Mouse (Mus musculus): ENCODE measurements around the gene 5330417C22Rik. TPM values are rescaled to one million over a fixed set of nuclear protein-coding genes. Genes with fewer than 3 reads are reported as not detected.
"Not testable (repeated sequence)": the region's sequence is repeated elsewhere in the genome, so short reads cannot be mapped to it uniquely, and the experiment has no call there.

Gene 5330417C22Rik
- 18.8 and 21.8 TPM in 2 replicates for polyA plus RNA-seq (2014; fragmentation: Nextera tagmentation; extraction: Ambion mirVana)

DNA sequence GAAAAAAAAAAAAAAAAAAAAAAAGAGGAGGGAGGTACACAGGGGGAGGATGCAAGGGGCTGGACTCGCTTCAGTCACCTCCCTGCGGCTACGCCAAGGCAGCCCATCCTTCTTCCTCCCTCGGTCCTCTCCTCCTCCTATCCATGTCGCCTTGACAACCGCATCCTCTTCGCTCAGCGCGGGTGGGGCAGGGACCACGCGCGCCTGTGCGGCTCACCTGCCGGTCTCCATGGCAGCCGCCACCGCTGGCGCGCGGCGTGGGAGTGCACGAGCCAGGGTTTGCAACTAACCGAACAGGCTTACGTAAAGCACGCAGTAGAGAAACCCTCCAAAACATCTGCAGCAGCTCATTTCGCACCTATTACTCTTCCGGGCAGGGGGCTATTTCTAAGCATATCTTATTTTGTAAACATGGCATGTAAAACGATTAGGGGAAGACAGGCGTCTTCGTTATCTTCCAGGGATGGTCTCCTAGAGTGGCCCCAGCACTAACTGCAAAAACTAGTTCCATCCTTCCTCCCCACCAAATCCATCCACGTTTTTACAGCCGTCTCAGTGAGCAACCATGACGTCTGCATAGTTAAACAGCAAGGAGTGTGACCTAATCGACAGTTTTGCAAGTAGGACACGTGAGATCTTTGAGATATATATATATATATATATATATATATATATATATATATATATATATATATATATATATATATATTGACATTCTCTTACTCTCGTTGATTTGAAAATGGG lies at the start of gene 5330417C22Rik:
Gene 5330417C22Rik, minus strand, starts transcription at position 20 of the 744 bp plus-strand sequence.
- DNase-seq (peak; percentile 92), ATAC-seq (ENCODE audit: low FRiP score, low TSS enrichment) (peak; percentile 93)
- WGBS = under 1% methylated on average over 35 of the region's 35 CpGs
- Histone ChIP-seq H3K4me1 (ENCODE audit: control insufficient read depth, insufficient read depth, low read length) (peaks cover 12% of the 10 kb centered on the region; the same call in 1 of the 2 replicates), H3K36me3 (ENCODE audit: control insufficient read depth, insufficient read depth, low read length) (no peaks in the 10 kb centered on the region), H3K9ac (replicated peaks; ENCODE audit: low read length) (peak within 1 kb of the TSS; percentile 58), H3K27ac (replicated peaks; ENCODE audit: low read depth, low read length) (peak within 1 kb of the TSS; percentile 81), H3K4me2 (ENCODE audit: low read length) (peak within 1 kb of the TSS; percentile 85), H3K4me3 (replicated peaks; ENCODE audit: low read depth, low read length) (peak within 1 kb of the TSS; percentile 44), H3K9me3 (ENCODE audit: control insufficient read depth, low read length) (no peaks in the 10 kb centered on the region), H3K27me3 (ENCODE audit: control insufficient read depth, insufficient read depth, low read length) (no peaks in the 10 kb centered on the region)

DNA sequence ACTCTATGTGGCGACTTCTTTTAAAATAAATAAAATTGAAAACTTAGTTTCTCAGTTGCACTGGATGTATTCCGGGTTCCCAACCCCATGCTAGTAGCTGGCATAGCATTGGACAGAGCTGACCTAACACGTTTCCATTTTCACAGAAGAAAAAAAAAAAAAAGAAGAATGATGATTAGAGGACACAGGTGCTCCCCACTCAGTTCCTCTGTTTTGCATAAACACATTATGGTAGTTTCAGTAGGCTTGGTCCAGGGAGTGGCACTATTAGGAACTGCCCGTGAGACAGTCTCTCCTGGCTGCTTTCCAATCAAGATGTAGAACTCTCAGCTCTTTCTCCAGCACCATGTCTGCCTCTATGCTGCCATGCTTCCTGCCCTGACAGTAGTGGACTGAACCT lies 48.2 kb upstream of the 5330417C22Rik start:
- Histone ChIP-seq H3K9ac (replicated peaks; ENCODE audit: low read length) (no peak overlapping the region), H3K4me3 (replicated peaks; ENCODE audit: low read depth, low read length) (no peak overlapping the region), H3K4me2 (ENCODE audit: low read length) (no peak overlapping the region), H3K27ac (replicated peaks; ENCODE audit: low read depth, low read length) (no peak overlapping the region), H3K27me3 (ENCODE audit: control insufficient read depth, insufficient read depth, low read length) (no peaks in the 10 kb centered on the region), H3K4me1 (ENCODE audit: control insufficient read depth, insufficient read depth, low read length) (no peaks in the 10 kb centered on the region), H3K9me3 (ENCODE audit: control insufficient read depth, low read length) (no peaks in the 10 kb centered on the region), H3K36me3 (ENCODE audit: control insufficient read depth, insufficient read depth, low read length) (no peaks in the 10 kb centered on the region)
- DNase-seq = no peak
- 89% methylated on average over 4 of the region's 4 CpGs for WGBS
- no peak for ATAC-seq (ENCODE audit: low FRiP score, low TSS enrichment)

DNA sequence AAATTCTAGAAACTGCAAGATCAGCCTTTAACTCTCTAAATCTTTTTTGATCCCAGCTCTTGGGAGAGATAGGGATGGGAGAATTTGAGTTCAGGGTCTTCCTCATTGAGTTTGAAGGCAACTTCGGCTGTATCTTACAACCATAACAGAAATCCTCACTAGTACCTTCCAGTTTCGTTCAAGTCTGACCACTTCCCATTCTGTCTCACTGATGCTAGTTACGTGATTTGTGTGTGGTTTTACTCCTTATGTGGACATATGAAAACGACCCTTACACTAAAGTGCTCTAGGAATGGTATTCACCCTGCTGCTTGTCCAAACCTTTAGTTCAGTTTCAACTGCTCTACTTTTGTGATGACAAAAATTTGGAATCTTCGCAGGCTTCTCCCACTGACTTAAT lies 37.7 kb upstream of the 5330417C22Rik start:
- H3K4me1 ChIP-seq (ENCODE audit: control insufficient read depth, insufficient read depth, low read length) = peaks cover 21% of the 10 kb centered on the region
- H3K4me2 ChIP-seq (ENCODE audit: low read length) = peak overlapping the region; percentile 72
- H3K27ac ChIP-seq (replicated peaks; ENCODE audit: low read depth, low read length) = no peak overlapping the region
- no peak overlapping the region for H3K4me3 ChIP-seq (replicated peaks; ENCODE audit: low read depth, low read length)
- no peaks in the 10 kb centered on the region for H3K9me3 ChIP-seq (ENCODE audit: control insufficient read depth, low read length)
- no peaks in the 10 kb centered on the region for H3K27me3 ChIP-seq (ENCODE audit: control insufficient read depth, insufficient read depth, low read length)
- DNase-seq (no peak), ATAC-seq (ENCODE audit: low FRiP score, low TSS enrichment) (no peak)
- H3K9ac ChIP-seq (replicated peaks; ENCODE audit: low read length) = no peak overlapping the region
- peaks cover 4% of the 10 kb centered on the region; the same call in 1 of the 2 replicates for H3K36me3 ChIP-seq (ENCODE audit: control insufficient read depth, insufficient read depth, low read length)
- 91% methylated on average over 5 of the region's 5 CpGs for WGBS

DNA sequence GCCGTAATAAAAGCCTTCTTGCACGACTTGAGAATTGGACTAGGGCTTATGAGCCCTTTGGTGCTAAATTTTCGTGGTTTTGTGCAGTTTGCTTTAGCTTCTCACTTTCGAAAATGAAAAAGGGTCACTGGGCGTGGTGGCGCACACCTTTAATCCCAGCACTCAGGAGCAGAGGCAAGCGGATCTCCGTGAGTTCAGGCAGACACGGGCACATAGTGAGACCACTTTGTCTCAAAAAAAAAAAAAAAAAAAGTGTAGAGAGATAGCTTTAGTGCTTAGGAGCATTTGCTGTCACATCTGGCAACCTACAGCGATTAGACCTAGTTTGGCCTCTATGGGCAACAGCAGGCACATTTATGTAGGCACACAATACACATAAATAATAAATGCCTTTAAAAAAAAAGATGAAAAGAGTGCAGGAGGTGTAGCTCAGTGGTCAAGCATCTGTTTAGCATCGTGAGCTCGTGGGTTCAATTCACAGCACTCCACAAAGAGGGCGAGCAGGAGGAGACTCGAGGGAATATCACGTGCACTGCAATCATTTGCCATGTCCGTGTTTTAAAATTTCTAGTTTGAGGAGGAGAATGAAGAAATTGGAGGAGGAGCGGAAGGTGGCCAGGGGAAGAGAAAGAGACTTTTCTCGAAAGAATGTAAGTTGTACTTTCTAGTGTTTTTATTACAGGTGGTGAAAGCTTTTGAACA lies 36.1 kb upstream of the 5330417C22Rik start:
- peak overlapping the region; percentile 72 for H3K4me2 ChIP-seq (ENCODE audit: low read length)
- DNase-seq = no peak
- H3K9me3 ChIP-seq (ENCODE audit: control insufficient read depth, low read length) = no peaks in the 10 kb centered on the region
- peak overlapping the region; percentile 74 for H3K4me3 ChIP-seq (replicated peaks; ENCODE audit: low read depth, low read length)
- WGBS = 37% methylated on average over 18 of the region's 18 CpGs
- H3K27me3 ChIP-seq (ENCODE audit: control insufficient read depth, insufficient read depth, low read length) = no peaks in the 10 kb centered on the region
- H3K9ac ChIP-seq (replicated peaks; ENCODE audit: low read length) = peak overlapping the region; percentile 76
- H3K4me1 ChIP-seq (ENCODE audit: control insufficient read depth, insufficient read depth, low read length) = peaks cover 21% of the 10 kb centered on the region
- no peak overlapping the region for H3K27ac ChIP-seq (replicated peaks; ENCODE audit: low read depth, low read length)
- H3K36me3 ChIP-seq (ENCODE audit: control insufficient read depth, insufficient read depth, low read length) = no peaks in the 10 kb centered on the region
- no peak for ATAC-seq (ENCODE audit: low FRiP score, low TSS enrichment)

DNA sequence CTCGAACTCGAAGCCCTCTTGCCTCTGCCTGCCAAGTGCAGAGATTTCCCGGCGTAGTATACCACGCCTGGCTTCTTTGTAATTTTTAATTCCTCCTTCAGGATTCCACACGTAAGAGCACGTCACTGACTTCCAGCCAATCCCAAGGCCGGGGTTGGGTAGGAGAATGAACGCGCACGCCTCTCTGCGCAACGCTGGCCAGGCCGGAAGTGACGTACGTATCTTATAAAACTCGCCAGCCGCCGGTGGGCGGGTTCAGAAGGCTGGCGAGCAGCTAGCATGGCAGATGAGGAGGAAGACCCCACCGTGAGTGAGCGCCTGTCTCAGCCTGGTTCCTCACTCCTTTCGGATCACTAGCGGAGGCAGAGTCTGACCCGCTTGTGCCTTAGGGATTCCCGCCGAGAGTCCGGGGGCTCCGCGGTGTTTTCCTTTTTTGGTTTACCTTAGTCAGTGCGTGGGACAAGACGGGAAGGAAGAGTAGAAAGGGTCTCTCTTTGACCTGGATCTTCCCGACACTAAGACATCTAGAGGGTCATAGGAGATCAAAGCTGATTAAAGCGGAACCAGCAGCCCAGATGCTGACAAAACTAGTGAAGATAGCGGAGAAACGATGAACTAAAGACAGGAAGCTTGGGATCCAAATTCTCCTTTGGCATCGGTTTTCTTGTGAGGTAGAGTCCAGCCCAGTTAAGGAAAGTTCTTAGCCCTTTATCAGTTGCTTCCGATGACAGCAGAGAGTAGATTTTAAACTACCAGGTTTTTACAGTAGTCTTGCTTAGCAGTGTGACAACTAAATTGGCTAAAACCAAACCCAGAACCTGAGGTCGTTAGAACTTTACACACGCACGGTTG lies 35.3 kb upstream of the 5330417C22Rik start, which contains the start of gene Taf13:
Gene Taf13, plus strand, starts transcription at position 256 of the 852 bp plus-strand sequence.
- 2% methylated on average over 42 of the region's 42 CpGs for WGBS
- peak; percentile 97 for ATAC-seq (ENCODE audit: low FRiP score, low TSS enrichment)
- Histone ChIP-seq H3K4me3 (replicated peaks; ENCODE audit: low read depth, low read length) (peak within 1 kb of the TSS; percentile 74), H3K4me2 (ENCODE audit: low read length) (peak within 1 kb of the TSS; percentile 72), H3K9ac (replicated peaks; ENCODE audit: low read length) (peak within 1 kb of the TSS; percentile 76), H3K4me1 (ENCODE audit: control insufficient read depth, insufficient read depth, low read length) (peaks cover 21% of the 10 kb centered on the region), H3K27ac (replicated peaks; ENCODE audit: low read depth, low read length) (peak within 1 kb of the TSS; percentile 80), H3K9me3 (ENCODE audit: control insufficient read depth, low read length) (no peaks in the 10 kb centered on the region), H3K36me3 (ENCODE audit: control insufficient read depth, insufficient read depth, low read length) (no peaks in the 10 kb centered on the region), H3K27me3 (ENCODE audit: control insufficient read depth, insufficient read depth, low read length) (no peaks in the 10 kb centered on the region)
- DNase-seq = peak; percentile 99

DNA sequence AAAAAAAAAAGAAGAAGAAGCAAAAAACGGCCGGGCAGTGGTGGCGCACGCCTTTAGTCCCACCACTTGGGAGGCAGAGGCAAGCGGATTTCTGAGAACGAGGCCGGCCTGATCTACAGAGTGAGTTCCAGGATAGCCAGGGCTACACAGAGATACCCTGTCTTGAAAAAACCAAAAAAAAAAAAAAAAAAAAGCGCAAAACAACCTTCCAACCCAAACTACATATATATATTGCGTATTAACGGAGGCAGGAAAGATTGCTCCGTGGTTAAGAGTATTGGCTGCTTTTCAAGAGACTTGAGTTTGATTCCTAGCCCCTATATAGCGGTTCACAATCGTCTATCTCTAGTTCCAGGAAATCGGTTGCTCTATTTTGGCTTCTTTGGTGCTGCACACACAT lies 34.5 kb upstream of the 5330417C22Rik start:
- no peak for ATAC-seq (ENCODE audit: low FRiP score, low TSS enrichment)
- Histone ChIP-seq H3K9ac (replicated peaks; ENCODE audit: low read length) (no peak overlapping the region), H3K4me1 (ENCODE audit: control insufficient read depth, insufficient read depth, low read length) (peaks cover 21% of the 10 kb centered on the region), H3K4me3 (replicated peaks; ENCODE audit: low read depth, low read length) (peak overlapping the region; percentile 74), H3K36me3 (ENCODE audit: control insufficient read depth, insufficient read depth, low read length) (no peaks in the 10 kb centered on the region), H3K4me2 (ENCODE audit: low read length) (peak overlapping the region; percentile 72), H3K9me3 (ENCODE audit: control insufficient read depth, low read length) (no peaks in the 10 kb centered on the region), H3K27me3 (ENCODE audit: control insufficient read depth, insufficient read depth, low read length) (no peaks in the 10 kb centered on the region), H3K27ac (replicated peaks; ENCODE audit: low read depth, low read length) (no peak overlapping the region)
- 90% methylated on average over 14 of the region's 14 CpGs for WGBS
- no peak for DNase-seq

DNA sequence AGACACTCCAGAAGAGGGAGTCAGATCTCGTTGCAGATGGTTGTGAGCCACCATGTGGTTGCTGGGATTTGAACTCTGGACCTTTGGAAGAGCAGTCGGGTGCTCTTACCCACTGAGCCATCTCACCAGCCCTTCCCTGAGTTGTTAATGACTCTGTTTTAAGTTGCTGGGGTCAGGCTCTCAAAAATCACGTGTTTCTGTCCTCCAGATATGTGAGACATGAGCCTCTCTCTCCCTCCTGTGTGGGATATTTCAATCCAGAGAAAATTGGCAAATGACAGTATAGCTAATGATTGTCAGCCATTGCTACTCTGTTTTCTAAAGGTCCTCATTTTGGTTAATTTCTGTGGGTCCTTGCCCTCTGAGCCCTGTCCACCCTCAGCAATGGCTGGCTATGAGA lies 33.3 kb upstream of the 5330417C22Rik start:
- not testable (repeated sequence) for H3K27me3 ChIP-seq (ENCODE audit: control insufficient read depth, insufficient read depth, low read length); H3K9me3 ChIP-seq (ENCODE audit: control insufficient read depth, low read length); ATAC-seq (ENCODE audit: low FRiP score, low TSS enrichment); H3K4me2 ChIP-seq (ENCODE audit: low read length); H3K27ac ChIP-seq (replicated peaks; ENCODE audit: low read depth, low read length); H3K4me3 ChIP-seq (replicated peaks; ENCODE audit: low read depth, low read length); H3K36me3 ChIP-seq (ENCODE audit: control insufficient read depth, insufficient read depth, low read length); H3K9ac ChIP-seq (replicated peaks; ENCODE audit: low read length); DNase-seq
- peaks cover 21% of the 10 kb centered on the region for H3K4me1 ChIP-seq (ENCODE audit: control insufficient read depth, insufficient read depth, low read length)
- WGBS = 67% methylated on average over 3 of the region's 3 CpGs

Measured in midbrain, embryonic 14.5 days (tissue).